Mouse (Mus musculus) embryo, embryonic 10.5 days (tissue): ENCODE measurements at regions not wholly inside any gene's neighbourhood (a gene's known extent, or its start where the extent isn't known, plus 50 kb on each side); places are given as distances from the start of the nearest gene placed in this dataset.

Experiments
- DNase-seq: peaks from one replicate; pipeline ENCODE4 v3.0.0-alpha.2; 2015; ENCODE audit warnings: low spot score

- DNase-seq, result no peak
Observed at GRCm38 (mm10) chr11:45174811-45175798, 558.0 kb downstream of the Ebf1 start.

DNA sequence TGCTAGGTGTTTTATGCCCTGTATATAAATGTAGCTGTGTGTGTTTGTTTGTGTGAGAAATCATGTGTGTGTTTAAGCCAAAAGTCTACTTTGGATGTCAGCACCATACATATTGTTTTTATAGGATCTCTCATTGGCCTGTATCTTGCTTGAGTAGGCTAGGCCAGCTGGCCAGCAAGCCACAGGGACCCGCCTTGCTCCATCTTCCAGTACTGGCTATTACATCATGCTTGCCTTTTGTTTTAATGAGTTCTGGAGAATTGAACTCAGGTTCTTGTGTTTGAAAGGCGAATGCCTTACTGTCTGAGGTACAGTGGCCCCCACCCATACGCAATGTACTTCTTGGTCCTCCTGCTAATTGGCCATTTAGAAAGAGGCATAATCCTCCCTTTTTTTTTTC, 559.9 kb downstream of the Ebf1 start:
- DNase-seq, result no peak

DNA sequence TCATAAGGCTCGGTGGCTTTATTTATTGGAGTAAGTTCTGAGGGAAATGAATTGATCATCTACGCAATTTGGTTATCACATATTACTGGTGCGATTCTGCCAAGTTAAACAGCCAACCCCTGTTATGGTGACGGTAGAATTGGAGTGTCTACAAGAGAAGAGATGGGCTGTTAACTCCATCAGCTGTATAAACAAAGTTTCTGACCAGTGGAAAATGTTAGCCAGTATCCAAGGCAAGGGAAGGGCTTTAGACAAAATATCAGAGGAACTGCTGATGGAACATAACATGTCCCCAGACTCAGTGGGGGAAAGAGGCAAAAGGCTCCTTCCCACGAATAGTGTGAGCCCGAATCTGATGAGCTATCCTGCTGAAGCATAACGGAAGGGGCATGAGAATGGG, 560.9 kb downstream of the Ebf1 start:
- DNase-seq, result no peak

DNA sequence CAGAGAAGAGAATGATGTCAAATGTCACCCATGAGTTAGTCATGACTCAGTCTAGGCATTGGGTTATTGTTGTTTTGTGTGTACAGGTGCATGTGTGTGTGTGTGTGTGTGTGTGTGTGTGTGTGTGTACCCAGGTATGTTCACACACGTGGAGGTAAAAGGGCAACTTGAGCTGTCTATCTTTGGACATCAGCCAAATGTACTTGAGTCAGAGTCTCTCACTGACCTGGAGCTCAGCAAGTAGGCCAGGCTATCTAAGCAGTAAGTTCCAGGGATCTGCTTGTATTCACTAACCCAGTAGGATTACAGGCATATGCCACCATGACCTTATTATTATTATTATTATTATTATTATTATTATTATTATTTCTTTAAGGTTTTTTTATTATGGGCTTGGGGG, 561.9 kb downstream of the Ebf1 start:
- no peak for DNase-seq

DNA sequence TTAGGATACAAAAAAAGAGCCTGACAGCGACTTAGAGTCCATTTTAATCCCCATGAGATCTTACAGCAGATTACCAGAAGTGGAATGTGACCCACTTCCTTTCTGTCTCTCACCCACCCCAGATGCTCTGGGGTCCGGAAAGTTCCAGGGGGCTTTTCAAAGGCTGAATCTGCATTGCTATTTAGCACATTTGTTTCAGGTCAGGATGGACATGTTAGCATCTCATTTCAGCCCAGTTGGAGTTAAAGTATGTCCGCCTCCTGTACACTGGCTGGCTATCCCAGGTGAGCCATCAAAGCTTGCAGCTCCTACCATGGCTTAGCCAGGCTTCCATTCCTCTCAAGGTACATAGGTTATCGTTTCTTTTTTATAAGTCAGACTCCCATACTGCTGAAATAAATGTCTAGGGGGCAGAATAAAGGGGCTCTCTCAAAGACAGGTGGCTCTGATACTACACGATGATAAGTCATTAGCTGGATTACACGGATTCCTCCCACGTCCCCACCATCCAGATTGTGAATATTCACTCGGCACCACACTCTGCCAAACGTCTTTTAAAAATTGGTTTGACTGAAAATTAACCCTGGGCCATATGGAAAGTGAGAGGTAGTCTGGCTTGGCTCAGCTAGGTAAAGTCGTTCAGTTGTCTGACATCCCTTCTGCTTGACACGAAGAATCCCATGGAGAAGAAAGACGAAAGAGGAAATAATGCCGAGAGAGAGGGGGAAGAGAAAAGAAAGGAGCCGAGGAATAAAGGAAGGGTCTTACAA, 573.7 kb downstream of the Ebf1 start:
- DNase-seq, result no peak

DNA sequence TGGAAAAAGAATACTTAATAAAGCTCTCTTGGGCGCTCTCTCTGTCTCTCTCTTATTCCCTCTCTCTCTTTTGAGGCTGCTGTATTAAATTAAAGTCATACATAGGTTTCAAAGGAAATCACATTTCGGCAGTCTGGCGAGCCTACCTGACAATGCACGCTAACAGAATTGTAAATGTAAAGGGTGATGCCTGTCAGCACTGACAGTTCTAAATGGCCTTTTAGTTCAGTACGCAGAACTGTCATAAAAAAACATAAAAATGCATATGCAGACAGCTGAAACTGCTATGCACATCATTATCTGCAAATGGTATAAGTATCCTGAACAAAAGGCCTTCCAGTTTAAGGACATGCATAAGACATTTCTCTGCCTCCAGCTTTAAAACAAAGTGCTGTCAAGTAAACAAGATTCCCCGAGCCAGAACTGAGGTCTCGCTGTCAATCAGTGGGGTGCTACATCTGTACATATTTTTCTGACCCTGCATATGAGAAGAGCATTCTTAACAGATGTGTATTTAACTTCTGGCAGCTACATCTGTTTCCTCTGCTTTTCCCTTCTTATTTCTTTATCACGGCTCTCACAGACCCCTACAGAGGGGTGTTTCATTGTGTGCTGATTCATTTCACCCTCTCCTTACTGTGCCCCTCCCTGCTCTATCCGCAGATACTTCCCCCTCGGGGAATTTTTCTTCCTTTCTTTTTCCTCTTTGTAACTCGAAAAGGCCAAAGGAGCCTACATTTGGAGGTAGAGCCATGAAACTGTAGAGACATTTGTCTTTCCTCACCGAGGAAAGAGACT, 574.5 kb downstream of the Ebf1 start:
- DNase-seq, result no peak

DNA sequence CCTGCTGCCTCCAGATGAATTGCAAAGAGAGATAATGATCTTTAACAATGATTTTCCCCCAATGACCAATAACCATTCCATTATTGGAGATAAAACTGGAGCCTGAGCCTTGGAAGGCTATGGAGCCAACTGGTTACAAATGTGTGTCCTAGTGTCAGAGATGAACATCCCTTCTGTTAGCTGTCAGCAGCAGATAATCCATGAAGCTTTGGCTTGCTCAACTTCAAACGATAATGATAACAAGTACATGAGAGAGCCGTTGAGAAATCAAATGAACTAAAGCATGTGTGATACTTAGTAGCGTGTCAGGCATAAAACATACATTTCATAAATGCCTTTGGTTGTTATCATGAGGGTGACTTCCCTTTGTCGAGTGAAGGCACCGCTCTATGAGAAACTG, 576.2 kb downstream of the Ebf1 start:
- DNase-seq, result no peak

DNA sequence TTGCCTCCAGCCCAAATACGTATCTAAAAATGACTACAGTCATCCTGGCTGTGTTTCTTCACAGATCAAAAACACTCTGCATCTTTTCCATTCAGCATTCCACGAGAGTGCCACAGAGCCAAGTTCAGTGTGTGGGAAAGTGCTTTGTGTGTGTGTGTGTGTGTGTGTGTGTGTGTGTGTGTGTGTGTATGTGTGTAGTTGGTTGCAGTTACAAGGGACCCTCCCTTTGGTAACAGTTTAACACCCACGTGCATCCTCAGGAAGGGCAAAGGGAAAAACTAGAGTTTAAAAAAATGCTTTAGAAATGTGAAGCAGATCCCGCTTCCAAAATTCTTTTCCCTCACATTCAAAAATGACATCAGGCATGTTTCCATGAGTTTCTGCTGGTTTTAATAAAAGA, 582.4 kb downstream of the Ebf1 start:
- no peak for DNase-seq

GRCm38 (mm10) chr11:45200714-45201405, 583.7 kb downstream of the Ebf1 start:
- DNase-seq, result no peak

GRCm38 (mm10) chr11:45203446-45203845, 586.3 kb downstream of the Ebf1 start:
- no peak for DNase-seq

GRCm38 (mm10) chr11:45206611-45207525, 589.8 kb downstream of the Ebf1 start:
- DNase-seq, result no peak

DNA sequence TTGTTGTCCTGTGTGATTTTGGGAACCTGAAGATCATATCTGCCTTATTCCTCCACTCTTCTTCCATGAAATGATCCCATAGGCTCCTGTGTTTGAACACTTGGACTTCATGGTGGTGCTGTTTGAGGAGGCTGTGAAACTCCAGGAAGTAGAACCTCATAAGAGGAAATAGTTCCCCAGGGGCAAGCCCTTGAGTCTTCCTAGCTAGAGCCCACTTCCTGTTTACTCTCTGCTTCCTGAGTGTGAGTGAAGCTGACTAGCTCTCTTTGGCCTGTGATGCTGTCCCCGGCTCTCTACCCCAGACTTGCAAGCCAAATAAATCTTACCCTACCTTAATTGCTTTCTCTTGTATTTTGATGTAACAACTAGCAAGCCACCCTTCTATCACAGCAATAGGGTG, 597.0 kb downstream of the Ebf1 start:
- no peak for DNase-seq

DNA sequence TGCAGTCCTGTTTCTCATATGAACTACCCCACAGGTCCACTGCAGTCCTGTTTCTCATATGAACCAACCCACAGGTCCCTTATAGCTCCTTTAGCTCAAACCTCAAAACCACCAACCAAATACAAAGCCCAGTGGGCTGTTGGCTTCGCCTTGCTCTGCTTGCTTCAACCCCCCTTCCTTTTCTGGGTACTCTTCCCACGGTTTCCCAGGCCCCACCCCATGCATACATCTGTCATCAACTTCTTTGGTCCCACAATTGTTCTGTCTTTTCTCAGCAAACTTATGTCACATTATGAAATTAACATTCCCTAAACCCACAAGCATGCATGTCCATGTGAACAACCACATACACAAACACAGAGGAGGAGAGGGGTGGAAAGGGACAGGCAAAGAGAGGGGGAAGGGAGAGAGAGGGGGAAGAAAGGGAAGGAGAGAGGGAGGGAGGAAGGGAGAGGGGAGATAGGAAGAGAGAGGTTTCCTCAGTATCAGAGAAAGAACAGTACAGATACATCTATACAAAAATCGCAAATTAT, 599.9 kb downstream of the Ebf1 start:
- no peak for DNase-seq

DNA sequence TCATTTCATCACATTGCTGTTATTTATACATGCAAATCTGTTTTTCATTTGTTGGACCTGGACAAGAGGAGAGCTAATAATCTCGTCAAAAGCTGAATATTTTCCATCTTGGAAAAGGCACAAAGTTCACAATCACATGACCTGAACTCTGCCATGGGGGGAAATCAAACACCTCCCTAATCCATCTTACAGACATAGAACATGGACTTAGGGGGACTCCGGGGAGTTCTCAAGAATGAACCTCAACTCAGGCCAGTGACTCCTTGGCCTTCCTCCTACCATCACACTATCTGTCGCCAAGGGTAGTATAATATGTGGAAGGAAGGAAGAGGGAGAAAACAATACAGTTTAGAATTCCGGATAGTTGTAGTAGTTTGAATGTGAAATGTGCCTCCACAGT, 602.1 kb downstream of the Ebf1 start:
- no peak for DNase-seq

GRCm38 (mm10) chr11:45222021-45222420, 604.9 kb downstream of the Ebf1 start:
- DNase-seq, result no peak

GRCm38 (mm10) chr11:45235476-45236412, 616.1 kb upstream of the Clint1 start:
- DNase-seq, result no peak

DNA sequence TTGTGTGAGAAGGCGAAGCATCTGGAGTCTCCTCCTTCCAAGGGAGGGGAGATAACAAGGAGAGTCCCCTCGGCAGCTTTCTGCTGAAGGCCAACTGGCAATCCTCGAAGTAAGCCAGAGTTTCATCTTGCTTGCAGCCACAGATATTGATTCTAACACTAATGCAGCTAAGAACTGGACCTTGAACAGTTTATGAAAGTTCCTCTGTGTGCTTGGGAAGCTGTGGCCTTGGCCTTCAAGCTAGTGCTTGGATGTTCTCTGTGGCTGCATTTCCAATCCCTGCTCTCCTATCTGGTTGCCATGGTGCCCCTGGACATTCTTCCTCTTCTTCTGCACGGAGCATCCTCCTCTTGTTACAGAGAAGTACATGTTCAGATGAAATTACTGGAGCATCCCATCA, 614.8 kb upstream of the Clint1 start:
- no peak for DNase-seq

- no peak for DNase-seq
Observed at GRCm38 (mm10) chr11:45239044-45239443, 612.8 kb upstream of the Clint1 start.

- DNase-seq, result peak; percentile 40
Observed at GRCm38 (mm10) chr11:45240419-45240818, 611.4 kb upstream of the Clint1 start.
